In the genomic region with DNA sequence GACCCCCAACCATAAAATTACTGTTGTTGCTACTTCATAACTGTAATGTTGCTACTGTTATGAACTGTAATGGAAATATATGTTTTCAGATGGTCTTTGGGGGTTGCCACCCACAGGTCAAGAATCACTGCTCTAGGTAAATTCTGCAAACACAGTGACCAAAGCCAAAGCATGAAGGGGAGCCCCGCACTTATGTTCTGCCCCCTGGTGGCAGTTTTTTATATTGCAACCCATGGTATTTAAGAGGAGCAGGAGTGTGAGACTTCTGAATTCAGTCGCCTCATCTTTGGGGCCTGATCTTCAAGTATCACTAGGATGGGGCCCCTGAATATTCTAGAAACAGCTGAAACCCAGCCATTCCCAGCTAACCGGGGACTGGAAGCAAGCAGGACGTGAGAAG, we compare ENCODE assay signal across 7 mouse cellular contexts. TPM values are rescaled to one million over a fixed set of nuclear protein-coding genes. Genes with fewer than 3 reads are reported as not detected.
DNase-seq lines count a peak whose midpoint lies in the region.

No protein-coding gene starts in this region.

- intact Hi-C loops in gastrocnemius, postnatal 14 days (cut with DNase I; ENCODE audit: low total_unique reads), result no loop called here
- intact Hi-C loops in left cerebral cortex, postnatal 25 days (cut with DNase I), result loop anchor here (2.0 kb wide), 1 partner anchor 21 kb away; no protein-coding TSS in a partner anchor

- DNase-seq in right cerebral cortex, adult 18-20 months, result peak; percentile 62
- DNase-seq in right cerebral cortex, postnatal 36 days (ENCODE audit: low spot score in 2 of 2), result no peak
- DNase-seq in ZHBTc4 (ENCODE audit: low read depth, low spot score), result peak; percentile 74
- peak; percentile 54 for DNase-seq in cerebellum, adult 9-11 months
- peak; percentile 41 for DNase-seq in gastrocnemius, postnatal 14 days
- peak; percentile 64 to 82 for DNase-seq in left cerebral cortex, postnatal 25 days (ENCODE audit: low spot score in 2 of 2)
- DNase-seq in natural killer cell, adult 2 months (ENCODE audit: low spot score in 2 of 2), result peak; percentile 45 to 49

RNA-seq across cellular contexts. Expression of a gene that starts 15.4 kb away (rescaled TPM):
- not detected for total RNA-seq in gastrocnemius, postnatal 14 days (2021)
- total RNA-seq in left cerebral cortex, postnatal 25 days (2021), result under 1 TPM; 0.87 to 0.94 TPM

RNA-seq across cellular contexts. Expression of a gene that starts 24.6 kb away (rescaled TPM):
- not detected for total RNA-seq in gastrocnemius, postnatal 14 days (2021)
- total RNA-seq in left cerebral cortex, postnatal 25 days (2021), result under 1 TPM in 1 of 2 experiments, not detected in 1; 0.23 TPM

RNA-seq across cellular contexts. Expression of a gene that starts 51.7 kb away (rescaled TPM):
- total RNA-seq in gastrocnemius, postnatal 14 days (2021), result not detected
- not detected for total RNA-seq in left cerebral cortex, postnatal 25 days (2021)

RNA-seq across cellular contexts. Expression of a gene that starts 52.0 kb away (rescaled TPM):
- total RNA-seq in gastrocnemius, postnatal 14 days (2021), result 10 to 100 TPM; 16.9 to 19.5 TPM
- 10 to 100 TPM; 58.3 to 63.6 TPM for total RNA-seq in left cerebral cortex, postnatal 25 days (2021)

Comparison
In these comparisons a context has a peak if more than half of its experiments do, and no peak if none do; other contexts are left out.
1. DNase-seq: peak in right cerebral cortex, adult 18-20 months (single experiment), ZHBTc4 (single experiment), cerebellum, adult 9-11 months (single experiment), gastrocnemius, postnatal 14 days (single experiment), left cerebral cortex, postnatal 25 days (2 of 2) and natural killer cell, adult 2 months (2 of 2); none in right cerebral cortex, postnatal 36 days (0 of 2).